Mouse (Mus musculus) natural killer cell, adult 2 months (primary cell): ENCODE results near the gene Snrnp35.
"Not testable (repeated sequence)": the region's sequence is repeated elsewhere in the genome, so short reads cannot be mapped to it uniquely, and the experiment has no call there.

Experiments used
- DNase-seq, 2 experiments: peaks; one replicate each; pipeline ENCODE4 v3.0.0; 2022; ENCODE audit warnings: low spot score in 2 of 2

The Snrnp35 gene

GRCm38 (mm10) chr5:124482966-124483654, at the start of gene Snrnp35:
Snrnp35 (plus strand) TSS chr5:124483134.
- DNase-seq = peak; percentile 92 to 93

- peak in 1 of 2 experiments; percentile 34 for DNase-seq
Measured at GRCm38 (mm10) chr5:124438229-124438628, 44.7 kb upstream of the Snrnp35 start.

- DNase-seq = no peak
Measured at GRCm38 (mm10) chr5:124438746-124439145, 44.2 kb upstream of the Snrnp35 start.

GRCm38 (mm10) chr5:124439447-124440093, 43.4 kb upstream of the Snrnp35 start, which contains the start of gene Kmt5a:
Kmt5a (plus strand) TSS chr5:124439930.
- DNase-seq = peak; percentile 92 to 94

GRCm38 (mm10) chr5:124440094-124440701, 42.7 kb upstream of the Snrnp35 start:
- DNase-seq = peak in 1 of 2 experiments; percentile 44

- DNase-seq = no peak
Measured at GRCm38 (mm10) chr5:124442628-124443027, 40.3 kb upstream of the Snrnp35 start.

- no peak for DNase-seq
Measured at GRCm38 (mm10) chr5:124444208-124444607, 38.7 kb upstream of the Snrnp35 start.

GRCm38 (mm10) chr5:124444661-124445561, 38.0 kb upstream of the Snrnp35 start:
- peak in 1 of 2 experiments; percentile 43 for DNase-seq

- DNase-seq = peak in 1 of 2 experiments; percentile 18
Measured at GRCm38 (mm10) chr5:124445621-124446293, 37.2 kb upstream of the Snrnp35 start.

- DNase-seq = peak; percentile 35 to 57
Measured at GRCm38 (mm10) chr5:124446301-124446881, 36.5 kb upstream of the Snrnp35 start.

GRCm38 (mm10) chr5:124449494-124449893, 33.4 kb upstream of the Snrnp35 start:
- no peak for DNase-seq

- DNase-seq = no peak
Measured at GRCm38 (mm10) chr5:124450051-124450450, 32.9 kb upstream of the Snrnp35 start.

GRCm38 (mm10) chr5:124450641-124451340, 32.1 kb upstream of the Snrnp35 start:
- DNase-seq = no peak

- no peak for DNase-seq
Measured at GRCm38 (mm10) chr5:124452494-124453228, 30.3 kb upstream of the Snrnp35 start.

GRCm38 (mm10) chr5:124453339-124454081, 29.4 kb upstream of the Snrnp35 start:
- DNase-seq = no peak

GRCm38 (mm10) chr5:124454082-124454419, 28.9 kb upstream of the Snrnp35 start:
- no peak for DNase-seq

GRCm38 (mm10) chr5:124456762-124457161, 26.2 kb upstream of the Snrnp35 start:
- DNase-seq = no peak

GRCm38 (mm10) chr5:124460922-124461321, 22.0 kb upstream of the Snrnp35 start:
- not testable (repeated sequence) for DNase-seq
